Mouse (Mus musculus): ENCODE measurements around the gene Ly6g6f.

- TF ChIP-seq CTCF (IDR thresholded peaks at IDR 0.05; ENCODE audit: insufficient read depth, low read depth, low read length): no peak
- TF ChIP-seq POLR2A (IDR thresholded peaks at IDR 0.05; ENCODE audit: insufficient read depth, low read depth, low read length): no peak
These were observed 19.3 kb downstream of the Ly6g6f start, which contains the start of gene Mpig6b for GRCm38 (mm10) chr17:35066084-35066483.
